Mouse (Mus musculus): Measurements from ENCODE around the gene Glb1l.

DNA sequence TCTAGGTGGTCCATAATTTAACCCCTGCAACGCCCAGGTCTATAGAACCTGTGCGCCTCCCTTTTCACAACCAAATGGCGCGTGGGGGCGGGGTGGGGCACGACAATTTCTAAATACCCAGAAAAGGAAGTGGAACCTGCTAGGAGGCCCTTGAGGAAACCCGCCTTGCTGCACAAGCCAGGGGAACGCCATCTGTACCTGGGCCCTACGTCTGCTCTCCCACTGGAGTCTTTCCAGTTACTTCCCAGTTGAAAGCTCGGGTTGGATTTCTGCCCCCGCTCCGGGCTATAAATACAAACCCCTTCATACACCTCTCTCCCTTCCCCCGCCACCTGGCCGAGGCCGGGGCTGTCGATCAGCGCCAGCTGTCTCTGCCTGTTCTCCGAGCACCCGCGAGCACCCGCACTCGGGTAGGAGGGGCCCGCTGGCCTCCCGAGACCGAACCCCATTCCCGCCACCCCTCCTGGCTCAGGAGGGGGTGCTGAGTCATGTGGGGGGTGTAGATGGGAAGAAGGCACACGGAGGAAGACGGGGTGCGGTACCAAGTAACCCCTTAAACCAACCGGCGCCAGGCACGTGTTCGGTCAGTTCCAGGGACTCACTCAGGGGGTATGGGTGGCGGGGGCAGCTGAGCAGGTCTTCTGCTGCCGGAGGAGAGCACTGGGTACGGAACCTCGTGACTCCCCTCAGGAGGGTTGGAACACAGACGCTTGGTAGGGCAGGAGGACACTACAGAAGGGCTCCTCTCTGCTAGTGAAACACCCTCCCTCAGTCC lies 7.8 kb upstream of the Glb1l start:
- TF ChIP-seq JUND (conservative IDR thresholded peaks at IDR 0.05; ENCODE audit: low read depth, low read length) (no peak), POLR2A (IDR thresholded peaks at IDR 0.05; ENCODE audit: low read depth, low read length) (peak; percentile 68)
